In genomic region chr14:60300224-60300991, GRCm38 (mm10) we compare ENCODE assay signal across 12 mouse cellular contexts. TPM values are rescaled to one million over a fixed set of nuclear protein-coding genes. Genes with fewer than 3 reads are reported as not detected.
DNase-seq lines count a peak whose midpoint lies in the region; ATAC-seq and TF ChIP-seq lines count a peak whose summit lies in the region.
"Had no signal": no experiment of that assay in that cellular context is flagged by ENCODE, and none has a peak within 500 bp of the region (broad histone marks: within the 10 kb centered on the region; RNA-seq: fewer than 3 reads in every experiment).

No protein-coding gene starts in this region.

- H3K4me1 ChIP-seq in cerebellum, adult 2 months (ENCODE audit: control insufficient read depth, insufficient read depth, low read length) = peaks cover 5% of the 10 kb centered on the region; the same call in 1 of the 2 replicates
- H3K4me1 ChIP-seq in forebrain, embryonic 13.5 days = peaks cover 37% of the 10 kb centered on the region
- H3K4me1 ChIP-seq: embryonic facial prominence, embryonic 13.5 days had no signal

- no peak overlapping the region for H3K27ac ChIP-seq in cerebellum, adult 2 months (ENCODE audit: insufficient read depth, low read length)
- peak overlapping the region; percentile 63 for H3K27ac ChIP-seq in forebrain, embryonic 13.5 days
- H3K27ac ChIP-seq: embryonic facial prominence, embryonic 13.5 days; macrophage had no signal

- H3K27me3 ChIP-seq in cerebellum, adult 2 months (ENCODE audit: control insufficient read depth, insufficient read depth, low read length) = no peaks in the 10 kb centered on the region
- H3K27me3 ChIP-seq in forebrain, embryonic 13.5 days = no peaks in the 10 kb centered on the region
- H3K27me3 ChIP-seq: embryonic facial prominence, embryonic 13.5 days had no signal

- peak; percentile 72 for TF ChIP-seq CTCF in cerebellum, adult 2 months (IDR thresholded peaks at IDR 0.05; ENCODE audit: borderline replicate concordance, insufficient read depth, low read depth, low read length)

- TF ChIP-seq POLR2A in cerebellum, adult 2 months (IDR thresholded peaks at IDR 0.05; ENCODE audit: borderline replicate concordance, insufficient read depth, low read length) = no peak

- peak overlapping the region; percentile 36 for H3K4me2 ChIP-seq in forebrain, embryonic 13.5 days
- H3K4me2 ChIP-seq: embryonic facial prominence, embryonic 13.5 days had no signal

- H3K36me3 ChIP-seq in forebrain, embryonic 13.5 days (ENCODE audit: poor library complexity, severe bottlenecking) = peaks cover 24% of the 10 kb centered on the region

- H3K9me3 ChIP-seq in forebrain, embryonic 13.5 days (replicated peaks) = no peaks in the 10 kb centered on the region
- H3K9me3 ChIP-seq: embryonic facial prominence, embryonic 13.5 days had no signal

- intact Hi-C loops in left cerebral cortex, postnatal 14 days (cut with DNase I) = no loop called here

- peak; percentile 70 for ATAC-seq in forebrain, embryonic 13.5 days

- peak; percentile 19 to 21 for DNase-seq in left cerebral cortex, adult 18-20 months (ENCODE audit: low spot score in 2 of 2)
- no peak for DNase-seq in left cerebral cortex, postnatal 14 days (ENCODE audit: low spot score in 2 of 2)
- DNase-seq in cerebellum, adult 2 months = peak; percentile 49 to 51
- DNase-seq in retina, embryonic 14.5 days (ENCODE audit: low spot score) = peak; percentile 60
- no peak for DNase-seq in kidney, postnatal 10 days
- no peak for DNase-seq in adrenal gland, adult 8-10 months
- DNase-seq: adrenal gland, postnatal 10 days had no signal

- WGBS in cerebellum, adult 2 months = 33% methylated on average over 14 of the region's 14 CpGs
- WGBS in forebrain, embryonic 13.5 days = 30% methylated on average over 14 of the region's 14 CpGs

- H3K4me3 ChIP-seq in cerebellum, adult 2 months (replicated peaks; ENCODE audit: insufficient read depth, low read depth, low read length) = no peak overlapping the region
- H3K4me3 ChIP-seq in forebrain, embryonic 13.5 days = no peak overlapping the region
- H3K4me3 ChIP-seq: embryonic facial prominence, embryonic 13.5 days had no signal

- H3K9ac ChIP-seq in forebrain, embryonic 13.5 days = 0 out of 2 replicates have a peak overlapping the region, but pooled peaks have one; percentile 5
- H3K9ac ChIP-seq: embryonic facial prominence, embryonic 13.5 days had no signal

RNA-seq across cellular contexts. Expression of gene Mtmr6, which starts 35.4 kb away (rescaled TPM):
- 100 to 1,000 TPM; 119 TPM for total RNA-seq in left cerebral cortex, adult 18-20 months (2021)
- total RNA-seq in left cerebral cortex, postnatal 14 days (2021) = 100 to 1,000 TPM; 101 to 113 TPM
- 86.0 and 90.5 TPM in 2 replicates for polyA plus RNA-seq in cerebellum, adult 2 months (2012; rRNA removed)
- polyA plus RNA-seq in forebrain, embryonic 13.5 days (2015; fragmentation: Nextera tagmentation; extraction: Ambion mirVana) = 54.7 and 60.7 TPM in 2 replicates
- total RNA-seq in adrenal gland, adult 8-10 months (2022) = 10 to 100 TPM; 47.6 to 66.7 (median 59.9) TPM

RNA-seq across cellular contexts. Expression of gene Gm49336, which starts 49.1 kb away (rescaled TPM):
- total RNA-seq in left cerebral cortex, adult 18-20 months (2021) = 10 to 100 TPM; 70.3 to 75.6 TPM
- 10 to 100 TPM; 90.9 to 93.1 TPM for total RNA-seq in left cerebral cortex, postnatal 14 days (2021)
- 34.4 and 38.3 TPM in 2 replicates for polyA plus RNA-seq in cerebellum, adult 2 months (2012; rRNA removed)
- 50.9 and 55.9 TPM in 2 replicates for polyA plus RNA-seq in forebrain, embryonic 13.5 days (2015; fragmentation: Nextera tagmentation; extraction: Ambion mirVana)
- 10 to 100 TPM; 33.5 to 38.4 (median 36.6) TPM for total RNA-seq in adrenal gland, adult 8-10 months (2022)

RNA-seq across cellular contexts. Expression of gene Nupl1, which starts 49.2 kb away (rescaled TPM):
- not detected for total RNA-seq in left cerebral cortex, adult 18-20 months (2021)
- total RNA-seq in left cerebral cortex, postnatal 14 days (2021) = under 1 TPM in 1 of 2 experiments, not detected in 1; 0.20 TPM
- 0.05 TPM in 1 of 2 replicates, not detected in the other for polyA plus RNA-seq in cerebellum, adult 2 months (2012; rRNA removed)
- 0.05 and 0.11 TPM in 2 replicates for polyA plus RNA-seq in forebrain, embryonic 13.5 days (2015; fragmentation: Nextera tagmentation; extraction: Ambion mirVana)
- total RNA-seq in adrenal gland, adult 8-10 months (2022) = under 1 TPM in 1 of 4 experiments, not detected in 3; 0.12 TPM
- total RNA-seq: adrenal gland, postnatal 10 days; ES-E14; gastrocnemius, postnatal 4 days had no signal
- polyA plus RNA-seq: embryonic facial prominence, embryonic 13.5 days; macrophage had no signal

Comparison
In these comparisons a context has a peak if more than half of its experiments do, and no peak if none do; other contexts are left out.
1. DNase-seq: peak in left cerebral cortex, adult 18-20 months (2 of 2), cerebellum, adult 2 months (2 of 2) and retina, embryonic 14.5 days (single experiment); none in left cerebral cortex, postnatal 14 days (0 of 2), kidney, postnatal 10 days (single experiment) and adrenal gland, adult 8-10 months (single experiment).